Mouse (Mus musculus) heart, embryonic 16.5 days (tissue): ENCODE data around the gene Apobec3. TPM values are rescaled to one million over a fixed set of nuclear protein-coding genes. Genes with fewer than 3 reads are reported as not detected.

Source experiments
- ATAC-seq: fragments of 200-750 bp; cut with Nextera tagmentation; replicated peaks from 2 replicates; pipeline ENCODE4 v1.8.0; 2017; ENCODE audit warnings: moderate number of reproducible peaks; ENCODE audit not compliant: insufficient read depth, low FRiP score; ENCODE audit errors: extremely low read depth
- H3K27ac ChIP-seq: fragments of 300-500 bp; sonication (generic); 2 replicates; pipeline ENCODE4 v1.5.1; 2014; ENCODE audit warnings: mild to moderate bottlenecking, low read length, control low read depth, moderate library complexity
- H3K27me3 ChIP-seq: fragments of 300-500 bp; sonication (generic); 2 replicates; pipeline ENCODE4 v1.6.1; 2014; ENCODE audit warnings: low read length, mixed read lengths; ENCODE audit not compliant: control insufficient read depth, insufficient read depth
- H3K36me3 ChIP-seq: fragments of 300-500 bp; sonication (generic); 2 replicates; pipeline ENCODE4 v1.6.1; 2014; ENCODE audit not compliant: control insufficient read depth, insufficient read depth
- H3K4me1 ChIP-seq: fragments of 300-500 bp; sonication (generic); 2 replicates; pipeline ENCODE4 v1.6.1; 2014; ENCODE audit warnings: low read length, mixed read lengths; ENCODE audit not compliant: control insufficient read depth, insufficient read depth
- H3K4me2 ChIP-seq: fragments of 300-500 bp; sonication (generic); 2 replicates; pipeline ENCODE4 v1.6.1; 2014; ENCODE audit warnings: low read depth, mild to moderate bottlenecking, control low read depth, low read length
- H3K4me3 ChIP-seq: fragments of 300-500 bp; sonication (generic); 2 replicates; pipeline ENCODE4 v1.5.1; 2014; ENCODE audit warnings: mild to moderate bottlenecking, control low read depth, low read length
- H3K9ac ChIP-seq: fragments of 300-500 bp; sonication (generic); 2 replicates; pipeline ENCODE4 v1.6.1; 2014; ENCODE audit warnings: low read length, control low read depth
- H3K9me3 ChIP-seq: fragments of 300-500 bp; sonication (generic); replicated peaks from 2 replicates; pipeline ENCODE4 v1.6.1; 2016; ENCODE audit warnings: low read length; ENCODE audit not compliant: control insufficient read depth
- WGBS: fragments of 180-500 bp; shearing (Covaris S2); extraction: QIAGEN DNeasy Blood & Tissue Kit; methylation state at CpG from one replicate; pipeline ENCODE4 v1.1.7; 2014; 5-methylcytosine and 5-hydroxymethylcytosine counted together
- polyA plus RNA-seq: library from polyadenylated mRNA; unstranded; fragments of >200 nt; fragmentation: Nextera tagmentation; extraction: Ambion mirVana; gene quantifications from 2 replicates; pipeline ENCODE4 v1.2.1, GENCODE M21; 2015

The Apobec3 gene
- polyA plus RNA-seq, 1 experiment from 2014 or later = 40.7 TPM

DNA sequence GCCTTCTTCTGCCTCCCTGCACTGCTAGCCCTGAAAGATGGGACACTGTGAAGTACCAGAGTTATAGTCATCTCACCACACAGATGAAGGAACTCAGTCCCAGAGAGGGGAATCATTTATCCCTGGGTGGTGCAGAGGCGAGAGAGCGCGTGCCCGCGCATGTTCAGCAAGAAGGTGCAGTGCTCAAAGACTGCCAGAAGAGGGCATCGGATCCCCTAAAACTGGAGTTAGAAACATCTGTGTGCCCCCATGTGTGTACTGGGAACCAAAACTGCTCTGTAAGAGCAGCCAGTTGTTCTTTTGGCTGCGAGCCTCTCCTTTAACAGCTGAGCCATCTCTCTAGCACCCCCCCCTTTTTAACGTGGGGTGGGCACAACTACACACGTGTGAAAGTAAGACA is 55.3 kb downstream of the Apobec3 start:
- Histone ChIP-seq H3K4me2 (no peak overlapping the region), H3K36me3 (no peaks in the 10 kb centered on the region), H3K4me1 (peaks cover 22% of the 10 kb centered on the region), H3K9me3 (peaks cover 2% of the 10 kb centered on the region; the same call in 1 of the 2 replicates), H3K27me3 (no peaks in the 10 kb centered on the region), H3K4me3 (no peak overlapping the region), H3K9ac (no peak overlapping the region), H3K27ac (no peak overlapping the region)
- 66% methylated on average over 9 of the region's 9 CpGs for WGBS
- ATAC-seq = no peak

DNA sequence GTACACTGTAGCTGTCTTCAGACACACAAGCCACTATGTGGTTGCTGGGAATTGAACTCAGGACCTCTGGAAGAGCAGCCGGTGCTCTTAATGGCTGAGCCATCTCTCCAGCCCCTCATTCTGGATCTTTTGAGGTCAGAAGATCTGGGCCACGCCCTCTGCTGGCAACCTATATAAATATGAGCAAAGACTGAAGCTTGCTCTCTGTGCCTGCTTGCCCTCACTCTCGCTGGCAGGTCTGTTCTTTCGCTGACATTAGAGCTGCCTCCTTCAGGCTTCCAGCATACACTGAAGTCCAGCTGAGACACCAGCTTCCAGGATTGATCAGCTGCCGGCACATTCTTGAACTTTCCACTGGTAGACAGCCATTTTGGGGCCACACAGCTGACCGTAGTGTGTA is 56.2 kb downstream of the Apobec3 start:
- H3K27ac ChIP-seq = no peak overlapping the region
- H3K9ac ChIP-seq = no peak overlapping the region
- ATAC-seq = no peak
- no peaks in the 10 kb centered on the region for H3K36me3 ChIP-seq
- no peak overlapping the region for H3K4me3 ChIP-seq
- no peaks in the 10 kb centered on the region for H3K27me3 ChIP-seq
- H3K4me2 ChIP-seq = no peak overlapping the region
- peaks cover 2% of the 10 kb centered on the region; the same call in 1 of the 2 replicates for H3K9me3 ChIP-seq
- H3K4me1 ChIP-seq = peaks cover 31% of the 10 kb centered on the region
- WGBS = 63% methylated on average over 6 of the region's 6 CpGs

DNA sequence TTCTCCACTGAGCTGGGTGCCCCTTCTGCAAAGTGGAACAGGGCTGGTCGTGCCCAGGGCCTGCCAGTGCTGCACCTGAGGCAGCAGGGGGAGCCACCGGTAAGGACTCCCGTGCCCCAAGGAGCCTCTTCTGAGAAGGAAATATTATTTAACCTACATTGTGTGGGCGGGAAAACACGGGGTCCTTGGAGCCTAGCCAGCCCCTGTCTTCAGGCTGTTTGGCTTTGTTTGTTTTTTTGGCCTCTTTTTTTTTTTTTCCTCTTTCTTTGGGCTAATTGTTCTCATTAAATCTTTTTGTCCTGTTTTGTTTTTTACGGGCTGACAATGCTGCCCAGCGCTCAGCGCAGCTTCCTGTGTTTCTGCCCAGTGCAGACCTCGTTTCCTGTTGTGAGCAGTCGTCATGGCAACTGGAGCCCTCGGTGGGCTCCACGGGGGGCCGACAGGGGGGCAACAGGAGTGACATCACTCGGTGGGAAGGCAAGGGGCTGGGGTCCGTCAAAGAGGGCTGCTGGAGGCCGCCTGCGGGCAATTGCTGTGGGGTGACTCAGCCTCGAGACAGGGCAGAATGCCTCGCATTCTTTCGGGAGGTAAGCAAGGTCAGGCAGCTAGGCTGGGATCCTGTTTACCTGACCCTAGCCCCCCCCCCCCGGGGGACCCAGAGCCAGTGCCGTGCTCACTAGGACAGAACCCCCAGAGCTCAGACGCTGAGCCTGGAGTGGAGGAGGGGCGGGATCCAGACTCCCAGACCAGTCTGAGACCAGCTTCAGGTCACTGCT is 59.0 kb downstream of the Apobec3 start:
- peak overlapping the region; percentile 66 for H3K9ac ChIP-seq
- peak overlapping the region; percentile 72 for H3K27ac ChIP-seq
- peaks cover 40% of the 10 kb centered on the region for H3K4me1 ChIP-seq
- peak overlapping the region; percentile 41 for H3K4me3 ChIP-seq
- no peaks in the 10 kb centered on the region for H3K36me3 ChIP-seq
- no peaks in the 10 kb centered on the region for H3K27me3 ChIP-seq
- peak; percentile 38; the same call in 1 of the 2 replicates for ATAC-seq
- WGBS = 3% methylated on average over 24 of the region's 24 CpGs
- peaks cover 2% of the 10 kb centered on the region; the same call in 1 of the 2 replicates for H3K9me3 ChIP-seq
- peak overlapping the region; percentile 68 for H3K4me2 ChIP-seq

DNA sequence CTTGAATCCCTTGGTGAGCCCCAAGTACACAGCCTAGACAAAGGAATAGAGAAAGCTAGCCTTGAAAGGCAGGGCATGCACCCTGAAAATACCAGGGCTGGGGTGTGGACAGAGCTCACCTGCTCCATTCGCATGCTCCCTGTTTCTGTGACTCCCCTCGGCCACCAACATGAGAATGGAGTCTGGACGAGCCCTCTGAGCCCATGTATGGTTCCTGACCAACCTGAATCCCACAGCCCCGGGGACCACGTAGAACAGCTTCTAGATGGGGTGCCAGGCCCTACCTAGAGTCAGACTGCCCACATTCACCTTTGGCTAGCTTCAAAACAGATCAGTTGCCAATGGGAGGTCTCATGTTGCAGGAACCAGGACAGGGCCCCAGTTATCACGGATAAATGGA is 59.8 kb downstream of the Apobec3 start:
- Histone ChIP-seq H3K4me2 (no peak overlapping the region), H3K9ac (no peak overlapping the region; the same call in none of the 2 replicates), H3K4me1 (peaks cover 40% of the 10 kb centered on the region), H3K27ac (peak overlapping the region; percentile 72), H3K36me3 (no peaks in the 10 kb centered on the region), H3K4me3 (no peak overlapping the region), H3K9me3 (peaks cover 2% of the 10 kb centered on the region; the same call in 1 of the 2 replicates), H3K27me3 (no peaks in the 10 kb centered on the region)
- ATAC-seq = no peak
- 73% methylated on average over 6 of the region's 6 CpGs for WGBS

- ATAC-seq = peak; percentile 53
- WGBS = 20% methylated on average over 14 of the region's 14 CpGs
These were observed 60.5 kb downstream of the Apobec3 start for GRCm38 (mm10) chr15:79951730-79952503.

GRCm38 (mm10) chr15:79952504-79953231 is 61.2 kb downstream of the Apobec3 start:
- Histone ChIP-seq H3K4me2 (peak overlapping the region; percentile 10; the same call in 1 of the 2 replicates), H3K9ac (peak overlapping the region; percentile 47), H3K27ac (peak overlapping the region; percentile 49), H3K27me3 (no peaks in the 10 kb centered on the region), H3K36me3 (no peaks in the 10 kb centered on the region), H3K4me1 (peaks cover 40% of the 10 kb centered on the region), H3K4me3 (no peak overlapping the region), H3K9me3 (no peaks in the 10 kb centered on the region)
- 47% methylated on average over 11 of the region's 11 CpGs for WGBS
- 0 out of 2 replicates have a peak, but pooled peaks have one; percentile 20 for ATAC-seq

More at GRCm38 (mm10) chr15:79951730-79952503, 60.5 kb downstream of the Apobec3 start:
- Histone ChIP-seq H3K9ac (peak overlapping the region; percentile 47), H3K27ac (peak overlapping the region; percentile 72), H3K27me3 (no peaks in the 10 kb centered on the region), H3K36me3 (no peaks in the 10 kb centered on the region), H3K4me2 (peak overlapping the region; percentile 10; the same call in 1 of the 2 replicates), H3K4me3 (no peak overlapping the region), H3K4me1 (peaks cover 40% of the 10 kb centered on the region), H3K9me3 (peaks cover under 1% of the 10 kb centered on the region; the same call in 1 of the 2 replicates)

- no peak overlapping the region for H3K4me2 ChIP-seq
- no peaks in the 10 kb centered on the region for H3K9me3 ChIP-seq
- peaks cover 40% of the 10 kb centered on the region for H3K4me1 ChIP-seq
- no peak for ATAC-seq
- no peak overlapping the region for H3K9ac ChIP-seq
- 66% methylated on average over 7 of the region's 7 CpGs for WGBS
- H3K36me3 ChIP-seq = no peaks in the 10 kb centered on the region
- no peaks in the 10 kb centered on the region for H3K27me3 ChIP-seq
- no peak overlapping the region for H3K4me3 ChIP-seq
- H3K27ac ChIP-seq = no peak overlapping the region
These were observed 62.0 kb downstream of the Apobec3 start for GRCm38 (mm10) chr15:79953470-79953869.

DNA sequence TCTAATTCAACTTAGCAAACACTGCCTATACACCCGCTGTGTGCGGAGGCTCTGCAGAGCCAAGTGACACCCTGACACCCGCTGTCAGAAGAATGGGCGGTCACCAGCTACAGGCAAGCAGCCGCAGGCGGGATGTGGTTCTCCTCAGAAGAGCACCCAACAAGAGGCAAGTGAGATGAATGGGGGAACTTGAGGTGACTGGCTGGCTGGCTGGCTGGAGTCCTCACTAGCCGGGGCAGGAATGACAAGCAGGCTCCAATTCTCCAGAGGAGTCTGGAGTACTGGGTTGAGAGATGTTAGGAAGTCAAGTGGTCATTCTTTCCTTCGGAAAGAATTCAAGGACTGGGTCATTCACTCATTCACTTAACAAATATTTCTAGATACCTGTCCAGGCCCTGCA is 65.1 kb downstream of the Apobec3 start:
- no peak overlapping the region for H3K4me3 ChIP-seq
- H3K36me3 ChIP-seq = no peaks in the 10 kb centered on the region
- no peak overlapping the region for H3K9ac ChIP-seq
- peaks cover 20% of the 10 kb centered on the region for H3K4me1 ChIP-seq
- no peak for ATAC-seq
- no peaks in the 10 kb centered on the region for H3K9me3 ChIP-seq
- H3K27me3 ChIP-seq = no peaks in the 10 kb centered on the region; the same call in 1 of the 2 replicates
- WGBS = 63% methylated on average over 8 of the region's 8 CpGs
- no peak overlapping the region for H3K4me2 ChIP-seq
- H3K27ac ChIP-seq = no peak overlapping the region
